Mouse (Mus musculus) cerebellum, postnatal 25 days (tissue): Measurements from ENCODE around the gene Fam161b.
"Not testable (repeated sequence)": the region's sequence is repeated elsewhere in the genome, so short reads cannot be mapped to it uniquely, and the experiment has no call there.

Source experiments
- DNase-seq, 2 experiments: peaks; one replicate each; pipeline ENCODE4 v3.0.0; 2021; ENCODE audit warnings: mixed read lengths in 2 of 2

Gene Fam161b

GRCm38 (mm10) chr12:84373831-84374481 is 12.3 kb upstream of the Fam161b start:
- no peak for DNase-seq

DNA sequence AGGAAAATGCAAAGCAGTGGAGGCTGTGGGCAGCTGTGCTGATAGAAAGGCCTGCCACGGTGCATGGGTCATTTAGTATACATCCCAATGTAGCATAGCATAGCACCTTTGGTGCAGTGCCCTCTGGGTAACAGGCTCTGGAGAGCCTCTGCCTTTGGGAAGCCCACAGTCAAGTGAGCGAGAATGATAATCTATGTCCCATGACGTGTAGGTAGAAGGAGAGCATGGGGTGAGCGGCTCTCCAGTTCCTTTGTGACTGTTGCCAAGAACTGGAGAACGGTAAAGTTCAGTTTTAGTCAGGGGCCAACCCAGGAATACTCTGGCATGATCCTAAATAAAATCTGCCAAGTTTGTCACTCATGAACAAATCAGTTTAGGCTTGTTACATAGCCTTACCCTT is 10.0 kb upstream of the Fam161b start:
- no peak for DNase-seq

DNA sequence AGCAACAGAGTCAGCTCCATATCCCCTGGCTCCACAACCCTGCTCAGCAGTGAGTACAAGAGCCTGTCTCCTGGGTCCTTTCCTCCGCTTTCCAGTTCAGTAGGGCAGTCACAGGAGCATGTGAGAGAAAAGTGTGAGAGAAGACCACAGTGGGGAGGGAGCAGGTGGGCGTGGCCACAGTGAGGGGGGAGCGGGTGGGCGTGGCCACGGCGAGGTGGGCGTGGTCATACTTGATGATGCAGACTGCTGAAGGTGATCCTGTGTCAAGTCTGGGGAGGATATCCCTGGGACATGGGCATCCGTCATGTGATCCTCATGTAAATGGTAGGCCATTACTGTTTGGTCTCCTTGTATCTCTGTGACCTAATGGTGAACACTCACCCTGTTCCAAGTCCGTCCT is 5.3 kb upstream of the Fam161b start:
- DNase-seq: no peak

DNA sequence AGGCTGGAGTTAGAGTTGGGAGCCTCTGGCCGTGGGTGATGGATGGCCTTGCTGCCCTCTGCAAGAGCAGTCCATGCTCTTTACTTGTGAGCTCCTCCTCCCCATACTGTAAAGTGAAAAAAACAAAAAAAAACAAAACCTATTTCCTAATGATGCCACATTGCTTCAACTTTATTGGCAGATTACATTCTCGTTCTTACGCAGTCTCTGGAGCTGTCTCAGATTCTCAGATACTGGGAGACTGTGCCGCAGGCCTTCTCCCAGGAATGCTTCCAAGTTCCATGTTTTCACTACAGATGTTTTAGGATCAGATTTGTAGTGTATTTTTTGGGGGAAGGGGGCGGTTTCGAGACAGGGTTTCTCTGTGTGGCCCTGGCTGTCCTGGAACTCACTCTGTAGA is 3.5 kb upstream of the Fam161b start:
- DNase-seq: no peak

- DNase-seq: no peak
Measured at GRCm38 (mm10) chr12:84364291-84364690, 2.7 kb upstream of the Fam161b start.

DNA sequence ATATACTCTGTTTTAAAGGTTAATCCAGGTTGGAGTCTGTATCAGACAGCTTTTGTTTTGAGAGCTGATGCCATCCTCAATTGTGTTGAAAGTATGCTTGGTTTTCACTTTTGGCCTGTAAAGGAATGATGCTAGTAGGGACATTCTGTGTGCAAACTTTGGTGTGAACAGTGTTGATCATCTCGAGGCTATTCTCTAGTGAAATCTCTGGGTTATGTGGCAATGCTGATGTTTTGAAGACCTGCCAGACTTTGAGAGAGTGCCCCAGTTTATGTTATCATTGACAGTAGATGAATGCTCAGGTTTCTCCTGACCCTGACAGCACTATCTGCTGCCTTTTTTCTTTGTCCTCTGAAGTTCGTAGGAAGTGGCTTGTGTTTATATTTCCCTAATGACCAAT is 1.2 kb upstream of the Fam161b start:
- DNase-seq: no peak

DNA sequence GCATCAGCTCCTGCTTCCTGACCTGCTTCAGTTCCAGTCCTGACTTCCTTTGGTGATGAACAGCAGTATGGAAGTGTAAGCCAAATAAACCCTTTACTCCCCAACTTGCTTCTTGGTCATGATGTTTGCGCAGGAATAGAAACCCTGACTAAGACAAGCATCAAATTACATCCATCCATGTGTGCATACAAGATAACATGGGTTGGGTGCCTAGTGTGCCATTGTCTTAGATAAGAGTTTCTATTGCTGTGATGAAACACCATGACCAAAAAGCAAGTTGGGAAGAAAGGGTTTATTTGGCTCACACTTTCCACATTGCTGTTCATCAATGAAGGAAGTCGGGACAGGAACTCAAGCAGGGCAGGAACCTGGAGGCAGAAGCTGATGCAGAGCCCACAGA is 2.9 kb downstream of the Fam161b start:
- not testable (repeated sequence) for DNase-seq

DNA sequence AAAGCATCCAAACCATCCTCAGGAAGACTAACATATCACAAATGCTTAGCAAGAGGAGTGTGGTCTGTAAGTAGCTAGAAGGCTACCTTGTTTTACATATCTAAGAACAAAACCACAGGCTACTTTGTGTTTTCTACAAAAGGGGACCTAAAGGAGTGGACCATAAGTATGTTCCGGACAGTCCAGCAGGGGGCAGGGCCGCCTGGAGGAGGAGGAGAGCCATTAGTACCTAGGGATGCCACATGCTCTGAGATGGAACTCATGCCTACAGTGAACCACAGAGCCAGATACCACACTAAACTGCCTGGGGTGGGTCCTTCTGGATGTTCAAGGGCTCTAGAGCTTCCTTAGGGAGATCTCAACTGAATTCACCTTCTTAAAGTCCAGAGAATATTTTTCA is 14.4 kb downstream of the Fam161b start:
- peak in 1 of 2 experiments; percentile 39 for DNase-seq

GRCm38 (mm10) chr12:84336963-84337625 is 24.5 kb downstream of the Fam161b start:
- DNase-seq: no peak

DNA sequence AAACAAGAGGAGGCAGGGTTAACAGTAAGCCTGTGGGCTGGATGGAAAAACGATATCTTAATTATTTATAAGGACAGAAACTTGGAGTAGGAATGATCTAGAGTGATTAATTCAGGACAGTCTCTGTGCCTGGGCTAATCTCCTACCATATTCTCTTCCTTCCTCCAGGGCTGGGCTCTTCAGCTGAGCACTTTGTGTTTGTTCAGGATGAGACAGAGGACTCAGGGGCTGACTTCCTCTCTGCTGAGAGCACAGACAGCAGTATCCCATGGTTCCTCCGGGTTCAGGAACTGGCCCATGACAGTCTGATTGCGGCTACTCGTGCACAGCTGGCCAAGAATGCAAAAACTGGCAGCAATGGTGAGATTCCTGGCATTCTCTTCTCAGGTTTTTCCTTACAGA is 34.5 kb downstream of the Fam161b start:
- DNase-seq: no peak

DNA sequence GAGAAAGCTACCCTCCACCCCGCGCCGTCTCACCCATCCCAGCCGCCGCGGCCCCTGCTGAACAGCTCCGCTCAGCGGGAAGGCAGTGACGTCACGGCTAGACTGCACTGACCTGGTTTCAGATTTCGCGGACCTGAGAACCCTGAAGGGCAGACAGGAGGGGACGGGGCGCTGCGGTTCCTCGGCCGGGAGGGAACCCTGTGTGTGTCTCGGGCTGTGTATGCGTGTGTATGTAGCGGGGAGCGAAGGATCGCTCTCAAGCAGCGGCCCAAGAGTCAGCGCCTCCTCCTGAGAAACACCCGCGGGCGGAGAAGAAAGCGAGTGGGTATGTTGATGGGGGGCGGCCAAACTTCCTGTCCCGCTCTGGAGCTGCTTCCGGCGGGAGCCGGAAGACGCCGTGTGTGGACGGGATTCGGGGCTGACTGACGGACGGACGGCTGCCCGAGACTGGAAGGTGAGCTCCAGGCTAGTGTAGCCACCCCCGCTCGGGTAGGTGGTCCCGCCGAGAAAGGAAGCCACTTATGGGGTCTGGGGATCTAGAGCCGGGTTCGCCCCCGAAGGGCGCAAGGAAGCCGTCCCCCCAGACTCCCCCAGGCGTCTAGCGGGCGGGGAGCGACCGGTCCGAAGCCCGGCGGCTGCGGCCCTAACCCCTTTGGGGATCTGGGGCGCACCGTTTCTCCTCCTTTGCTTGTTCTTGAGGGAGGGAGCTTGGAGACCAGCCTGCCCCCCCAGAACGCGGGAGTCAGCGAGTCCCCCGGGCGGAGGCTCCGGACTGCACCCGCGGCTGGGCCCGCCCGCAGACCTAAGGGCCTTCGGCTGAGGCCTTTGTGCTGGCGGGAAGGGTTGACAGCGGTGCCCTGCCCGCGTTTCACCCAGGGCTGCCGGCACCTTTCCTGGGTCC is 44.7 kb downstream of the Fam161b start, which contains the start of gene Zfp410:
Gene Zfp410, plus strand, starts transcription at position 132 of the 901 bp plus-strand sequence.
- DNase-seq: peak; percentile 93 to 95

GRCm38 (mm10) chr12:84316006-84316405 is 45.6 kb downstream of the Fam161b start:
- DNase-seq: no peak

DNA sequence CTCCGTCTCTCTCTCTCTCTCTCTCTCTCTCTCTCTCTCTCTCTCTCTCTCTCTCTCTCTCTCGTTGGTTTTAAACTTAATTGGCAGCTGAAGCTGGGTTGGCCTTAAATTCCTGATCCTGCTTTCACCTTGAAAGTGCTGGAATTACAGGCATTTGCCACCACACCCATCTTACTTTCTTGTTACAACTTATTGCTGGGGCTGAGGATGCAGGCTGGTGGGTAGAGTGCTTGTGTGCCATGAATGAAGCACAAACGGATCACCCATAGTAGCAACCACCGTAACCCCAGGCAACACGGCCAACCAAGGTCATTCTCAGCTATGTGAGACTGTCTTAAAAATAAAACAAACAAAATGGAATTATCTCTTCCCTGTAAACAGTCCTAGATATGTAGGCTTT is 50.3 kb downstream of the Fam161b start:
- no peak for DNase-seq

DNA sequence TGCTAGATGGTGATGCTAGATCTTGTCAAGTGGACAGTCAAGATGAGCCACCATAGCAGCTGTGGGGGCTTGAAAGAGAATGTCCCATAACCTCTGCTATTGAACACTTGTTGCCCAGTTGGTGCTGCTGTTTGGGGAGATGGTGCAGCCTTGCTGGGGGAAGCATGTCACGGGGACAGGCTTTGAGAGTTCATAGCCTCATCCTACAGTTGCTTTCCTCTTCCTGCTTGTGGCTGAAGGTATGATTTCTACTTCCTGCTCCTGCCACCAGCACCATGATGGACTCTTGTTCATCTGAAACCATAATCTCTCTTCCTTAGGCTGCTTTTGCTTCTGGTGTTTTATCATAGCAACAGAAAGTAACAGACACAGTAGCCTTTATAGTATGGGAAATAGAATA is 57.1 kb downstream of the Fam161b start:
- no peak for DNase-seq

GRCm38 (mm10) chr12:84304101-84304500 is 57.5 kb downstream of the Fam161b start:
- no peak for DNase-seq

GRCm38 (mm10) chr12:84299265-84299664 is 62.4 kb downstream of the Fam161b start:
- no peak for DNase-seq

DNA sequence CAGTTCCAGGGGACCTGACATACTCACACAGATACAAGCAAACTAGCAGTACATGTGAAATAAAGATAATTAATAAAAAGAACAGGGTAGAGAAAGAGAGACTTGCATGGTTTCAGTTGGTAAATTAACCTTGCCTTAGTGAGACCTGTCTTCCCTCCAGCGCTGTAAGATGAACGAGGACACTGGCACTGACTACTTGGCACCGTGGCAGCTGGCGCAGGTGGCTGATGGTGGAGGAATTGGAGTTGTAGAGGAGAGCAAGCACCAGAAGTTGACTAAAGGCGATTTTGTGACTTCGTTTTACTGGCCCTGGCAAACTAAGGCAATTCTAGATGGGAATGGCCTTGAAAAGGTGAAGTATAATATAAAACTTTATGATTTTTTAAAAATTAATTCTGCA is 63.8 kb downstream of the Fam161b start:
- peak in 1 of 2 experiments; percentile 11 for DNase-seq
